Mouse (Mus musculus): ENCODE measurements around the gene Sirpa. TPM values are rescaled to one million over a fixed set of nuclear protein-coding genes. Genes with fewer than 3 reads are reported as not detected.
A peak's percentile ranks its signal among the peaks of the same experiment; 100 is the strongest.

The Sirpa gene
- polyA plus RNA-seq, 1 experiment from 2014 or later, result 39.5 TPM

DNA sequence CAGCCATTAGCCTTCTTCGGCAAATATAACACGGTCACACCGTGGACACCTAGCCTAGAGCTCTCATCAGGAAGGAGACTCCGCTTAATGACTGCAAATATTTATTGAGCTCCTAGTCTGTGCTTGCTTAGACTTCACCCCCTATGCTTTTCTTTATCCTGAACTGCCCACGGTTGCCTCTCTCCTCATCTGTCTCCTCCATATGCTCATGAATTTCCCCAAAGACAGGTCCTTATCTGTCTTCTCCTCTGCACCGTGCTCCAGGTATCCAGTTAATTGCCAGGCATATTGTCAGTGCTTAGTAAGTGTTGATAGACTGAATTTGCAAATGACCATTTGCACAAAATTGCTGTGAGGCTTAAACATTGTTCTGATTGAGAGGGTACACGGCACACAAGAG is 23.5 kb upstream of the Sirpa start:
- Histone ChIP-seq H3K4me1 (peaks cover 12% of the 10 kb centered on the region), H3K9me3 (no peaks in the 10 kb centered on the region), H3K4me3 (no peak overlapping the region), H3K36me3 (replicated peaks) (no peaks in the 10 kb centered on the region), H3K27me3 (replicated peaks) (no peaks in the 10 kb centered on the region), H3K27ac (no peak overlapping the region), H3K9ac (no peak overlapping the region), H3K4me2 (no peak overlapping the region)
- no peak for ATAC-seq (replicated peaks)
- 87% methylated on average over 7 of the region's 7 CpGs for WGBS

DNA sequence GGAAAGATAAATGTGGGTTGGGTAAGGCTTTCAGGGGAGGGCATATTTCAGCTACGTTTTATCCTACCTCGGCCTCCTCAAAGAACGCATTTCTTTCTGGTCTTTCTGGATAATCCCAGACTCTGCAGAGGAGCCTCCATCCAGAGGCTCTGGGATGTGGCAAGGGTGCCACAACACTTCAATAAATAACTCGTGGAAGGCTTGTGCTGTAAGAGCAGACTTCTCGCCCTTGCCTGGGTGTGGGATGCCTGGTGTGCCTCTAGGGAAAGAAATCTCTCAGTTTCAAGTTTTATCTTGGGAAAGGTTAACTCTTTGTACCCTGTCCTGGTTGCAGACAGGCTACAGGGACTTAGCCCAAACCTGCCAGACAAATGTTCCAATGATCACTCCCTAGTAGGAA is 23.1 kb upstream of the Sirpa start:
- Histone ChIP-seq H3K36me3 (replicated peaks) (no peaks in the 10 kb centered on the region), H3K4me2 (no peak overlapping the region), H3K27ac (no peak overlapping the region), H3K4me3 (no peak overlapping the region), H3K4me1 (peaks cover 15% of the 10 kb centered on the region), H3K27me3 (replicated peaks) (no peaks in the 10 kb centered on the region), H3K9me3 (no peaks in the 10 kb centered on the region), H3K9ac (no peak overlapping the region)
- no peak for ATAC-seq (replicated peaks)
- 84% methylated on average over 5 of the region's 5 CpGs for WGBS

GRCm38 (mm10) chr2:129573701-129574273 is 18.8 kb upstream of the Sirpa start:
- Histone ChIP-seq H3K27ac (peak overlapping the region; percentile 84), H3K4me3 (peak overlapping the region; percentile 27), H3K4me2 (peak overlapping the region; percentile 55), H3K9me3 (no peaks in the 10 kb centered on the region), H3K27me3 (replicated peaks) (no peaks in the 10 kb centered on the region), H3K36me3 (replicated peaks) (no peaks in the 10 kb centered on the region), H3K4me1 (peaks cover 24% of the 10 kb centered on the region), H3K9ac (peak overlapping the region; percentile 16; the same call in 1 of the 2 replicates)
- 12% methylated on average over 4 of the region's 4 CpGs for WGBS
- ATAC-seq (replicated peaks), result peak; percentile 52; the same call in 1 of the 2 replicates

- H3K9me3 ChIP-seq, result no peaks in the 10 kb centered on the region
- H3K4me2 ChIP-seq, result peak overlapping the region; percentile 55
- peak; percentile 90 for ATAC-seq (replicated peaks)
- H3K27ac ChIP-seq, result peak overlapping the region; percentile 84
- H3K27me3 ChIP-seq (replicated peaks), result no peaks in the 10 kb centered on the region
- WGBS, result 4% methylated on average over 24 of the region's 24 CpGs
- peaks cover 24% of the 10 kb centered on the region for H3K4me1 ChIP-seq
- no peaks in the 10 kb centered on the region for H3K36me3 ChIP-seq (replicated peaks)
- H3K9ac ChIP-seq, result peak overlapping the region; percentile 24; the same call in 1 of the 2 replicates
- peak overlapping the region; percentile 27 for H3K4me3 ChIP-seq
Measured at GRCm38 (mm10) chr2:129574395-129575046, 18.1 kb upstream of the Sirpa start.

GRCm38 (mm10) chr2:129575113-129575512 is 17.5 kb upstream of the Sirpa start:
- H3K4me3 ChIP-seq, result no peak overlapping the region
- H3K4me1 ChIP-seq, result peaks cover 24% of the 10 kb centered on the region
- peak overlapping the region; percentile 55; the same call in 1 of the 2 replicates for H3K4me2 ChIP-seq
- no peaks in the 10 kb centered on the region for H3K27me3 ChIP-seq (replicated peaks)
- peak overlapping the region; percentile 84 for H3K27ac ChIP-seq
- WGBS, result 93% methylated on average over 4 of the region's 4 CpGs
- no peaks in the 10 kb centered on the region for H3K9me3 ChIP-seq
- no peak for ATAC-seq (replicated peaks)
- H3K36me3 ChIP-seq (replicated peaks), result no peaks in the 10 kb centered on the region
- H3K9ac ChIP-seq, result peak overlapping the region; percentile 24; the same call in 1 of the 2 replicates

DNA sequence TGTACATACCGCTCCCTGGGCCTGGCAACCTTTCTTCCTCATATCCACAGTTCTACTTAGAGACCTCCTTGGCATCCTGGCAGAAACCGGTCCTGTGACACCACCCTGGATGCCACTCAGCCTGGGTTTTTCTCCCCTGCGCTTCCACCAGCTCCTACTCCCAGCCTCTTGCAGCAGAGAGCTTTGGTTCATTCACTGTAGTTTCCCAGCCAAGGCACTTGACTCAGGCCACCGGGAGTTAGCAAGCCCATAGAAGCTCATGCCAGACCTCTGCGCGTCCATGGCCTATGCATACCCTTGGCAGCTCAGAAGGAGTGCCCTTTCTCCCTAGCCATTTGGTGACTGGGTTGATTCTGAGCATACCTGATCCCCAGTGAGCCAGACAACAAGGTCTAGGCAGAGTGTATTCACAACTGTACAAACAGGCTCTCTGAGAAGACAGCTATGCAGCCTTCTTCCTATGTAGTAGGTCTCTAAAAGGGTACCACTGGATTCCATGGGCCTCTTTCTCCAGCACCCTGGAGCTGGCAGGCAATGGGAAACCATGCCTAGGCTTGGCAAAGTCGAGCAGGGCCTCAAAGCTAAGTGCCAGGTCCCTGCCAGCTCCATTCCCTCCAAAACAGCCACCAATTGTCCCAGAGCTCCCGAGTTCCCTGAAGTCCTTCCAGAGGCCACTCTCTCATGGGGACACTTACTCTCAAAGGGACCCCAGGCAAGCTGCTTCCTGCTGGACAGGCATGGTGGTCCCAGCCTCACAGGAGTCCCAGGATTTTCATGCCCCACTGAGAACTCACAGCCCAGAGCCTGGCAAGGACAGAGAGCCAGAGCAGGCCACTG is 15.8 kb upstream of the Sirpa start:
- Histone ChIP-seq H3K4me3 (no peak overlapping the region), H3K9ac (no peak overlapping the region), H3K27me3 (replicated peaks) (no peaks in the 10 kb centered on the region; the same call in 1 of the 2 replicates), H3K4me1 (peaks cover 24% of the 10 kb centered on the region), H3K36me3 (replicated peaks) (no peaks in the 10 kb centered on the region), H3K4me2 (no peak overlapping the region), H3K9me3 (no peaks in the 10 kb centered on the region), H3K27ac (no peak overlapping the region)
- no peak for ATAC-seq (replicated peaks)
- 80% methylated on average over 8 of the region's 8 CpGs for WGBS

DNA sequence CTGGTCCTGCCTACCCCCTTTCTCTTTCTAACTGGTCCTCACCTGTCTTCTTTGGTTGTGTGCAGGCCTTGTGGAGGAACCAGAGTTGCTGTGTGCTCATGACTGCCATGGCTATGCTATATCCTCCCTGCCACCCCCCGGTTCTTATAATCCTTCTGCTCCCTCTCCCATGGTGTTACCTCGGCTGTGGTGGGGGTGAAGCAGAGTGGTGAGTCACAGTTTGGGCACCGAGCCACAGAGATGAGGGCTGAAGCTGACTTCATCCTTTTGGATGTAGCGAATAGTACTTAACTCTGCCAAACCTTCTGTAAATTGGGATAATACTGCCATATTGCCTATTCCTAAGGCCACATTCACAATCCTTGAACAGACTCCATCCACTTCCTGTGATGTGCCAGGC is 12.0 kb upstream of the Sirpa start:
- Histone ChIP-seq H3K9ac (no peak overlapping the region), H3K4me1 (0 out of 2 replicates have a peak, but pooled peaks cover 7% of the 10 kb centered on the region), H3K9me3 (no peaks in the 10 kb centered on the region), H3K36me3 (replicated peaks) (no peaks in the 10 kb centered on the region), H3K27ac (no peak overlapping the region), H3K4me3 (no peak overlapping the region), H3K4me2 (no peak overlapping the region), H3K27me3 (replicated peaks) (no peaks in the 10 kb centered on the region; the same call in 1 of the 2 replicates)
- ATAC-seq (replicated peaks), result no peak
- 85% methylated on average over 4 of the region's 4 CpGs for WGBS

DNA sequence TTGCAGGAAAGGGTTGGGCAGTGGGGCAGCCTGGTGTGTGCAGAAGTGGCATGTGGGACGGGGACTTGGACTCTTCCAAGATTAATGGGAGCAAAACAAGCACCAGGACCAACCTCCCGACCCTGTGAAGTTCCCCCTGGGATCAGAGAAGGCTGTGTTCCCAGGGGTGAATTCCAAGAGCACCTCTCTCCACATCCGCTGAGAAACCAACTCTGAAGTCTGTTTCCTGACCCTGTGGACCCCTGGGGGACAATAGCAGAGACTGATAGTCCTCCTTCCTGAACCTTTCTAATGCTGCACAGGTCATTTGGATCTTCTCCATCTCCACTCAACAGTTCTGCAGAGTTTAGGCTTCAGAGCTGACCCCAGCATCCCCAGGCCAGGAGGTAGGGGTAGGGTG is 10.8 kb upstream of the Sirpa start:
- Histone ChIP-seq H3K36me3 (replicated peaks) (no peaks in the 10 kb centered on the region), H3K4me2 (no peak overlapping the region), H3K27ac (no peak overlapping the region), H3K9me3 (no peaks in the 10 kb centered on the region), H3K9ac (no peak overlapping the region), H3K4me1 (0 out of 2 replicates have a peak, but pooled peaks cover 7% of the 10 kb centered on the region), H3K4me3 (no peak overlapping the region), H3K27me3 (replicated peaks) (no peaks in the 10 kb centered on the region; the same call in 1 of the 2 replicates)
- 59% methylated on average over 3 of the region's 3 CpGs for WGBS
- no peak for ATAC-seq (replicated peaks)

GRCm38 (mm10) chr2:129582261-129582660 is 10.4 kb upstream of the Sirpa start:
- WGBS, result 89% methylated on average over 4 of the region's 4 CpGs
- no peak for ATAC-seq (replicated peaks)

GRCm38 (mm10) chr2:129584905-129585304 is 7.7 kb upstream of the Sirpa start:
- WGBS, result 0% methylated on average over 1 of the region's 1 CpGs
- Histone ChIP-seq H3K27me3 (replicated peaks) (no peaks in the 10 kb centered on the region; the same call in 1 of the 2 replicates), H3K9me3 (no peaks in the 10 kb centered on the region), H3K9ac (no peak overlapping the region), H3K36me3 (replicated peaks) (no peaks in the 10 kb centered on the region), H3K4me1 (0 out of 2 replicates have a peak, but pooled peaks cover 7% of the 10 kb centered on the region), H3K27ac (no peak overlapping the region), H3K4me2 (no peak overlapping the region), H3K4me3 (no peak overlapping the region)
- no peak for ATAC-seq (replicated peaks)

More at GRCm38 (mm10) chr2:129582261-129582660, 10.4 kb upstream of the Sirpa start:
- no peaks in the 10 kb centered on the region for H3K36me3 ChIP-seq (replicated peaks)
- H3K27ac ChIP-seq, result no peak overlapping the region
- H3K9me3 ChIP-seq, result no peaks in the 10 kb centered on the region
- H3K4me2 ChIP-seq, result no peak overlapping the region
- H3K9ac ChIP-seq, result no peak overlapping the region
- H3K4me3 ChIP-seq, result no peak overlapping the region
- no peaks in the 10 kb centered on the region; the same call in 1 of the 2 replicates for H3K27me3 ChIP-seq (replicated peaks)
- H3K4me1 ChIP-seq, result 0 out of 2 replicates have a peak, but pooled peaks cover 7% of the 10 kb centered on the region

DNA sequence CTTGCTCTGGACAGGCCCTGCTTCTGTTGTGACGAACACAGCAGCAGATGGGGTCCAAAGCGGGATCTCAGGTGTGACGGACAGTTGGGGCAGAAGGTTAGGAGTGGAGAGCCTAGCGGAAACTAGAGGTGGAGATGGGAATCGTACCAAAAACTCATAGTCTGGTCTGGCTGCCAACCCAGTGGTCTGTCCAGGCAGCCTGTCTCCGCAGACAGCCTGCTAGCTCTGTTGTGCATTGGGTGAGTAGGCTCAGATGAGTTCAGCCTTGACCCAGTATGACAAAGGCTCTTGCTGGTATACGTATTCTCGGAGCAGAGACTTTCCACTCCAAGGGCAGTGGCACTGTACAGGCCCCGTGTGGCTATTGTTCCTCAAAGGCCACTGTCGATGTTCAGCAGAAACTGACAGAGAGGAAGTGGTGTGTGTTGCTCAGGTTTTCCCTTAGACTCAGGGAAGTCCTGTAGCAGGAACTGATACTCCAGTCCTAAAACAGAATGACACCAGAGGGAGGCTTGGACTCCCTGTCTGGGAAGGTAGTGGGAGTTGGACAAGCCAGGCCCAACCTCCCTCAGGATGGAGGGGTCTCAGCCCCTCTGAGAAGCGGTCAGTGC is 6.6 kb upstream of the Sirpa start:
- no peak for ATAC-seq (replicated peaks)
- 0 out of 2 replicates have a peak, but pooled peaks cover 7% of the 10 kb centered on the region for H3K4me1 ChIP-seq
- 80% methylated on average over 11 of the region's 11 CpGs for WGBS
- H3K4me2 ChIP-seq, result no peak overlapping the region
- H3K27ac ChIP-seq, result no peak overlapping the region
- H3K27me3 ChIP-seq (replicated peaks), result no peaks in the 10 kb centered on the region; the same call in 1 of the 2 replicates
- H3K4me3 ChIP-seq, result no peak overlapping the region
- no peak overlapping the region for H3K9ac ChIP-seq
- H3K9me3 ChIP-seq, result no peaks in the 10 kb centered on the region
- H3K36me3 ChIP-seq (replicated peaks), result no peaks in the 10 kb centered on the region

DNA sequence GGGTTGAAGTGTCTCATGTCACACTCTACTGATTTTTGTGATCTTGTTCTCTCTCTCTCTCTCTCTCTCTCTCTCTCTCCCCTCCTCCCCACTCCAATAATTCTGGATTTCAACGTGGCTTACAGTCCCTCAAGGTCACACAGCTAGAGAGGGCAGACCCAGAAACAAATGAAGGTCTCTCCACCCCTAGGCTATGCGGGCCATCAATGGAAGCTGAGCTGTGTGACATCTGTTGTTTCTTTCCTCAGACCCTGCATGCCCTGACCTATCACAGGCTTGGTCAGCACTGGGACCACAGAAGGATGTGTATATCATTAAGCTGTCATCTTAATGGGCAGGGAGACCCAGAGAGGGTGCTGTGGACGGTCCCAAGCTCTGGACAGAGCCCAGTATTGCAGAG is 5.4 kb upstream of the Sirpa start:
- Histone ChIP-seq H3K27me3 (replicated peaks) (no peaks in the 10 kb centered on the region), H3K4me3 (no peak overlapping the region), H3K27ac (no peak overlapping the region), H3K4me2 (no peak overlapping the region), H3K4me1 (peaks cover 13% of the 10 kb centered on the region), H3K9me3 (no peaks in the 10 kb centered on the region), H3K36me3 (replicated peaks) (no peaks in the 10 kb centered on the region), H3K9ac (no peak overlapping the region)
- 49% methylated on average over 3 of the region's 3 CpGs for WGBS
- ATAC-seq (replicated peaks), result no peak

All from midbrain, embryonic 15.5 days (tissue).